Mouse (Mus musculus): ENCODE measurements around the gene Gdpd5. TPM values are rescaled to one million over a fixed set of nuclear protein-coding genes. Genes with fewer than 3 reads are reported as not detected.
"Not testable (repeated sequence)": the region's sequence is repeated elsewhere in the genome, so short reads cannot be mapped to it uniquely, and the experiment has no call there.

The Gdpd5 gene
- polyA plus RNA-seq, 1 experiment from 2014 or later, result 46.2 TPM

GRCm38 (mm10) chr7:99489708-99490107 is 108.5 kb downstream of the Gdpd5 start:
- WGBS, result 84% methylated on average over 5 of the region's 5 CpGs
- Histone ChIP-seq H3K36me3 (replicated peaks; ENCODE audit: control insufficient read depth, insufficient read depth) (no peaks in the 10 kb centered on the region), H3K4me1 (replicated peaks; ENCODE audit: control insufficient read depth, insufficient read depth, low read length) (no peaks in the 10 kb centered on the region), H3K9ac (no peak overlapping the region), H3K4me2 (replicated peaks) (no peak overlapping the region), H3K9me3 (ENCODE audit: control insufficient read depth, low read length) (peaks cover 7% of the 10 kb centered on the region; the same call in 1 of the 2 replicates), H3K27ac (no peak overlapping the region), H3K4me3 (replicated peaks; ENCODE audit: low read length) (no peak overlapping the region), H3K27me3 (ENCODE audit: control insufficient read depth, insufficient read depth, low read length) (no peaks in the 10 kb centered on the region)
- no peak for DNase-seq (ENCODE audit: low spot score)
- ATAC-seq (ENCODE audit: low FRiP score), result no peak

GRCm38 (mm10) chr7:99499128-99499527 is 117.9 kb downstream of the Gdpd5 start:
- Histone ChIP-seq H3K9me3 (ENCODE audit: control insufficient read depth, low read length) (no peaks in the 10 kb centered on the region), H3K27ac (no peak overlapping the region), H3K9ac (no peak overlapping the region), H3K4me1 (replicated peaks; ENCODE audit: control insufficient read depth, insufficient read depth, low read length) (no peaks in the 10 kb centered on the region), H3K36me3 (replicated peaks; ENCODE audit: control insufficient read depth, insufficient read depth) (no peaks in the 10 kb centered on the region), H3K4me2 (replicated peaks) (no peak overlapping the region), H3K4me3 (replicated peaks; ENCODE audit: low read length) (no peak overlapping the region), H3K27me3 (ENCODE audit: control insufficient read depth, insufficient read depth, low read length) (no peaks in the 10 kb centered on the region)
- DNase-seq (ENCODE audit: low spot score), result no peak
- no peak for ATAC-seq (ENCODE audit: low FRiP score)
- WGBS, result 31% methylated on average over 1 of the region's 1 CpGs

DNA sequence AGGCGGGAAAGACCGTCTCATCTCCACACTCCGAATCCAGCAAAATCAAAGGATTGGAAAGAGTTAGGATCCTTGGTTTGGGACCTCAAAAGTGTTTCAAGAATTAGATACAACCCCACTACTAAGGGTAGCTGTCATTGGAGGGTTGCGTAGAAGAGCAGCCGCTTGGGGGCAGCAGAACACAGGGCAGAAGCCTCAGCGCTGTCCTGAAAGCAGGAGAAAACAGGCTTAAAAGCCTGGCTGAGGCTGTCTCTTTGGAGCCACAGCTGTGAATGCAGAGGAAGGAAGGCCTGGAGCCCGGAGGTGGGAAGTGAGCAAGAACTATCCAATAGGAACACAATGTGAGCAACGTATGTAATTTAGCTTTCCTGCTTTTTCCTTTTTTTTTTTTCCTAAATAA is 119.0 kb downstream of the Gdpd5 start:
- H3K27me3 ChIP-seq (ENCODE audit: control insufficient read depth, insufficient read depth, low read length), result no peaks in the 10 kb centered on the region
- ATAC-seq (ENCODE audit: low FRiP score) (peak; percentile 86; the same call in 1 of the 2 replicates), DNase-seq (ENCODE audit: low spot score) (peak; percentile 88)
- H3K4me3 ChIP-seq (replicated peaks; ENCODE audit: low read length), result no peak overlapping the region
- H3K9me3 ChIP-seq (ENCODE audit: control insufficient read depth, low read length), result no peaks in the 10 kb centered on the region
- no peak overlapping the region for H3K27ac ChIP-seq
- H3K36me3 ChIP-seq (replicated peaks; ENCODE audit: control insufficient read depth, insufficient read depth), result no peaks in the 10 kb centered on the region
- no peak overlapping the region for H3K9ac ChIP-seq
- no peak overlapping the region for H3K4me2 ChIP-seq (replicated peaks)
- WGBS, result 4% methylated on average over 8 of the region's 8 CpGs
- H3K4me1 ChIP-seq (replicated peaks; ENCODE audit: control insufficient read depth, insufficient read depth, low read length), result no peaks in the 10 kb centered on the region

- Histone ChIP-seq H3K27ac (no peak overlapping the region), H3K9me3 (ENCODE audit: control insufficient read depth, low read length) (no peaks in the 10 kb centered on the region), H3K4me1 (replicated peaks; ENCODE audit: control insufficient read depth, insufficient read depth, low read length) (no peaks in the 10 kb centered on the region), H3K4me2 (replicated peaks) (no peak overlapping the region), H3K27me3 (ENCODE audit: control insufficient read depth, insufficient read depth, low read length) (no peaks in the 10 kb centered on the region), H3K4me3 (replicated peaks; ENCODE audit: low read length) (no peak overlapping the region), H3K36me3 (replicated peaks; ENCODE audit: control insufficient read depth, insufficient read depth) (no peaks in the 10 kb centered on the region), H3K9ac (no peak overlapping the region)
- ATAC-seq (ENCODE audit: low FRiP score) (no peak), DNase-seq (ENCODE audit: low spot score) (no peak)
- WGBS, result 33% methylated on average over 5 of the region's 5 CpGs
Measured at GRCm38 (mm10) chr7:99500655-99501054, 119.4 kb downstream of the Gdpd5 start.

DNA sequence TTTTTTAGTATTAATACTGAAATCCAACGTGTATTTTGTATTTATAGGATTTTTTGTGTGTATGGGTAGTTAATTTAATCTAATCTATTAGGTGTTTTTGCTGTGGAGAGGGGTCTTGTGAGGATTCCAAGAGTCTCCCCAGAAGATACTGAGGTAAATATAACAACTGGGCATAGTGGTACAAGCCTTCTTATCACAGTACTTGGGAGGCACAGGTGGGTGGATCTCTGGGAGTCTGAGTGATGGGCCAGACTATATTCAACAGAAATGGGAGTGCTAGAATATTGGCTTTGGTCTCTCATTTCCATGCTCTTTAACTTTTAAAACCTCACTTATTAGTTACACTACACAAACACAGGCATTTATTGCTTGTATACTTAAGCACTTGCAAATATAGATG is 119.9 kb downstream of the Gdpd5 start:
- H3K27ac ChIP-seq, result no peak overlapping the region
- H3K27me3 ChIP-seq (ENCODE audit: control insufficient read depth, insufficient read depth, low read length), result no peaks in the 10 kb centered on the region
- H3K4me1 ChIP-seq (replicated peaks; ENCODE audit: control insufficient read depth, insufficient read depth, low read length), result no peaks in the 10 kb centered on the region
- no peaks in the 10 kb centered on the region for H3K9me3 ChIP-seq (ENCODE audit: control insufficient read depth, low read length)
- ATAC-seq (ENCODE audit: low FRiP score), result no peak
- H3K4me3 ChIP-seq (replicated peaks; ENCODE audit: low read length), result no peak overlapping the region
- 37% methylated on average over 1 of the region's 1 CpGs for WGBS
- no peak overlapping the region for H3K9ac ChIP-seq
- no peaks in the 10 kb centered on the region for H3K36me3 ChIP-seq (replicated peaks; ENCODE audit: control insufficient read depth, insufficient read depth)
- DNase-seq (ENCODE audit: low spot score), result no peak
- no peak overlapping the region for H3K4me2 ChIP-seq (replicated peaks)

DNA sequence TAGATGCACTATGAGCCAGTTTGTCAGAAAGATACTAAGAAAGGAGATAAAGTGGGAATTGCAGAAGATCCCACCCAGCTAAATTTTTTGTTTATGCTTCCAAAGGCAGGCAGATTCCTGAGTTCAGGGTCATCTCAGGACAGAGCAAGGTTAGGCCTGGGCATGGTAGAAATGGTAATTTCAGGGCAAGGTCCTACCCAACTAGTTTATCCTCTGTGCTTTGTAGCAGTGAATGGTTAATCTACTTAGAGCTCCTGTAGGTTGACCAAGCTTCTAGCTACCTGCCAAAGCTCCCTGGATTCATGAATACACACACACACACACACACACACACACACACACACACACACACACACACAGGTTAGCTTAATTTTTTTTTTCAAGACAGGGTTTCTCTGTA is 123.3 kb downstream of the Gdpd5 start:
- no peak overlapping the region for H3K4me2 ChIP-seq (replicated peaks)
- no peak for DNase-seq (ENCODE audit: low spot score)
- H3K36me3 ChIP-seq (replicated peaks; ENCODE audit: control insufficient read depth, insufficient read depth), result no peaks in the 10 kb centered on the region
- no peaks in the 10 kb centered on the region for H3K9me3 ChIP-seq (ENCODE audit: control insufficient read depth, low read length)
- ATAC-seq (ENCODE audit: low FRiP score), result no peak
- H3K4me1 ChIP-seq (replicated peaks; ENCODE audit: control insufficient read depth, insufficient read depth, low read length), result no peaks in the 10 kb centered on the region
- no peak overlapping the region for H3K9ac ChIP-seq
- H3K27ac ChIP-seq, result no peak overlapping the region
- no peak overlapping the region for H3K4me3 ChIP-seq (replicated peaks; ENCODE audit: low read length)
- no peaks in the 10 kb centered on the region for H3K27me3 ChIP-seq (ENCODE audit: control insufficient read depth, insufficient read depth, low read length)

DNA sequence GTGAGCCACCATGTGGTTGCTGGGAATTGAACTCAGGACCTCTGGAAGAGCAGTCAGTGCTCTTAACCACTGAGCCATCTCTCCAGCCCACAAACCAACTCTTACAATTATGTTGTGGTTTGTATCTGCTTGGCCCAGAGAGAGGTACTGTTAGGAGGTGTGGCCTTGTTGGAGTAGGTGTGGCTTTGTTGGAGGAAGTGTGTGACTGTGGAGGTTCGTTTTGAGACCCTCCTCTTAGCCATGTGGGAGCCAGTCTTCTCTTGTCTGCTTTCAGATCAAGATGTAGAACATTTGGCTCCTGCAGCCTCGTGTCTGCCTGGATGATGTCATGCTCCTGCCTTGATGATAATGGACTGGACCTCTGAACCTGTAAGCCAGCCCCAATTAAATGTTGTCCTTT is 127.0 kb downstream of the Gdpd5 start:
- H3K4me3 ChIP-seq (replicated peaks; ENCODE audit: low read length); H3K36me3 ChIP-seq (replicated peaks; ENCODE audit: control insufficient read depth, insufficient read depth); H3K4me1 ChIP-seq (replicated peaks; ENCODE audit: control insufficient read depth, insufficient read depth, low read length); DNase-seq (ENCODE audit: low spot score); H3K9ac ChIP-seq; H3K27me3 ChIP-seq (ENCODE audit: control insufficient read depth, insufficient read depth, low read length); ATAC-seq (ENCODE audit: low FRiP score); H3K9me3 ChIP-seq (ENCODE audit: control insufficient read depth, low read length); H3K27ac ChIP-seq; H3K4me2 ChIP-seq (replicated peaks): not testable (repeated sequence)
- WGBS, result 48% methylated on average over 2 of the region's 2 CpGs

GRCm38 (mm10) chr7:99510087-99510501 is 128.9 kb downstream of the Gdpd5 start:
- Histone ChIP-seq H3K4me3 (replicated peaks; ENCODE audit: low read length) (no peak overlapping the region), H3K27ac (peak overlapping the region; percentile 38; the same call in 1 of the 2 replicates), H3K4me1 (replicated peaks; ENCODE audit: control insufficient read depth, insufficient read depth, low read length) (peaks cover 10% of the 10 kb centered on the region), H3K27me3 (ENCODE audit: control insufficient read depth, insufficient read depth, low read length) (no peaks in the 10 kb centered on the region), H3K4me2 (replicated peaks) (peak overlapping the region; percentile 26), H3K36me3 (replicated peaks; ENCODE audit: control insufficient read depth, insufficient read depth) (no peaks in the 10 kb centered on the region), H3K9ac (no peak overlapping the region), H3K9me3 (ENCODE audit: control insufficient read depth, low read length) (no peaks in the 10 kb centered on the region)
- WGBS, result 4% methylated on average over 8 of the region's 8 CpGs
- DNase-seq (ENCODE audit: low spot score), result peak; percentile 55
- ATAC-seq (ENCODE audit: low FRiP score), result peak; percentile 77

Data from hindbrain, embryonic 14.5 days (tissue).